Comparison of ENCODE assay signal across 16 mouse cellular contexts in genomic region chr10:40386126-40386525, GRCm38 (mm10).
"Had no signal": no experiment of that assay in that cellular context is flagged by ENCODE, and none has a peak within 500 bp of the region (broad histone marks: within the 10 kb centered on the region; RNA-seq: fewer than 3 reads in every experiment).

No protein-coding gene starts in this region.

- H3K36me3 ChIP-seq: limb, embryonic 13.5 days; midbrain, embryonic 12.5 days; neural tube, embryonic 15.5 days had no signal

- H3K4me3 ChIP-seq: limb, embryonic 13.5 days; midbrain, embryonic 12.5 days; neural tube, embryonic 15.5 days had no signal

- H3K4me1 ChIP-seq: limb, embryonic 13.5 days; neural tube, embryonic 15.5 days had no signal

- DNase-seq: kidney, adult 8-10 months; kidney, postnatal 25 days; layer of hippocampus, adult 9-11 months; layer of hippocampus, postnatal 36 days; lung, adult 2 months; lung, postnatal 36 days; right cerebral cortex, adult 18-20 months; right cerebral cortex, postnatal 25 days; thymus, adult 18-20 months; thymus, postnatal 36 days had no signal

- H3K27ac ChIP-seq: limb, embryonic 13.5 days; liver, embryonic 14.5 days; midbrain, embryonic 12.5 days; neural tube, embryonic 15.5 days had no signal

- ATAC-seq: lung, postnatal 0 days; midbrain, embryonic 16.5 days had no signal

- H3K27me3 ChIP-seq: limb, embryonic 13.5 days; midbrain, embryonic 12.5 days; neural tube, embryonic 15.5 days had no signal
